Mouse (Mus musculus) limb, embryonic 11.5 days (tissue): ENCODE results near the gene Ube2u. TPM values are rescaled to one million over a fixed set of nuclear protein-coding genes. Genes with fewer than 3 reads are reported as not detected.

Experiments
- ATAC-seq: fragments of 200-750 bp; cut with Nextera tagmentation; 2 replicates; pipeline ENCODE4 v1.8.0; 2017; ENCODE audit warnings: low read depth; ENCODE audit not compliant: insufficient number of reproducible peaks, low FRiP score, low TSS enrichment
- DNase-seq: peaks from one replicate; pipeline ENCODE4 v3.0.0-alpha.2; 2015; ENCODE audit warnings: low spot score
- H3K27ac ChIP-seq: fragments of 300-500 bp; sonication (generic); replicated peaks from 2 replicates; pipeline ENCODE4 v1.5.1; 2014; ENCODE audit warnings: low read depth, mild to moderate bottlenecking, low read length
- H3K27me3 ChIP-seq: fragments of 300-500 bp; sonication (generic); 2 replicates; pipeline ENCODE4 v1.6.1; 2014; ENCODE audit warnings: mild to moderate bottlenecking, low read length, mixed read lengths; ENCODE audit not compliant: control insufficient read depth, insufficient read depth
- H3K36me3 ChIP-seq: fragments of 300-500 bp; sonication (generic); 2 replicates; pipeline ENCODE4 v1.6.1; 2014; ENCODE audit warnings: mild to moderate bottlenecking, low read length, moderate library complexity, mixed read lengths; ENCODE audit not compliant: control insufficient read depth, insufficient read depth
- H3K4me1 ChIP-seq: fragments of 300-500 bp; sonication (generic); 2 replicates; pipeline ENCODE4 v1.6.1; 2014; ENCODE audit warnings: low read length, mixed read lengths; ENCODE audit not compliant: control insufficient read depth, insufficient read depth
- H3K4me2 ChIP-seq: fragments of 300-500 bp; sonication (generic); 2 replicates; pipeline ENCODE4 v1.6.1; 2014; ENCODE audit warnings: low read depth, mild to moderate bottlenecking, moderate library complexity; ENCODE audit not compliant: severe bottlenecking
- H3K4me3 ChIP-seq: fragments of 300-500 bp; sonication (generic); 2 replicates; pipeline ENCODE4 v1.5.1; 2014; ENCODE audit warnings: low read depth, low read length
- H3K9ac ChIP-seq: fragments of 300-500 bp; sonication (generic); 2 replicates; pipeline ENCODE4 v1.6.1; 2014; ENCODE audit warnings: mild to moderate bottlenecking, low read length
- H3K9me3 ChIP-seq: fragments of 300-500 bp; sonication (generic); 2 replicates; pipeline ENCODE4 v1.6.1; 2016; ENCODE audit warnings: low read length; ENCODE audit not compliant: control insufficient read depth
- WGBS: fragments of 180-500 bp; shearing (Covaris S2); extraction: QIAGEN DNeasy Blood & Tissue Kit; methylation state at CpG from one replicate; pipeline ENCODE4 v1.1.7; 2014; 5-methylcytosine and 5-hydroxymethylcytosine counted together
- polyA plus RNA-seq: library from polyadenylated mRNA; unstranded; fragments of >200 nt; fragmentation: Nextera tagmentation; extraction: Ambion mirVana; gene quantifications from 2 replicates; pipeline ENCODE4 v1.2.1, GENCODE M21; 2014

The Ube2u gene
- 0.31 and 0.74 TPM in 2 replicates for polyA plus RNA-seq

- Histone ChIP-seq H3K27me3 (no peaks in the 10 kb centered on the region), H3K9ac (no peak within 1 kb of the TSS), H3K4me1 (0 out of 2 replicates have a peak, but pooled peaks cover 2% of the 10 kb centered on the region), H3K4me3 (no peak within 1 kb of the TSS), H3K27ac (no peak within 1 kb of the TSS), H3K4me2 (peak within 1 kb of the TSS; percentile 37), H3K36me3 (no peaks in the 10 kb centered on the region), H3K9me3 (no peaks in the 10 kb centered on the region)
- ATAC-seq (no peak; the same call in 1 of the 2 replicates), DNase-seq (peak; percentile 76)
- 37% methylated on average over 15 of the region's 15 CpGs for whole genome bisulfite sequencing
Observed at GRCm38 (mm10) chr4:100478592-100479321, at the start of gene Ube2u. Gene Ube2u, plus strand, starts transcription at chr4:100478849.

GRCm38 (mm10) chr4:100429371-100429900 is 49.2 kb upstream of the Ube2u start:
- WGBS, result 43% methylated on average over 2 of the region's 2 CpGs
- Histone ChIP-seq H3K4me2 (no peak overlapping the region), H3K9ac (no peak overlapping the region), H3K27ac (no peak overlapping the region), H3K4me1 (no peaks in the 10 kb centered on the region), H3K9me3 (no peaks in the 10 kb centered on the region), H3K27me3 (no peaks in the 10 kb centered on the region), H3K36me3 (no peaks in the 10 kb centered on the region), H3K4me3 (no peak overlapping the region)
- no peak for DNase-seq
- ATAC-seq, result no peak

- Histone ChIP-seq H3K9me3 (no peaks in the 10 kb centered on the region), H3K9ac (no peak overlapping the region), H3K27ac (no peak overlapping the region), H3K27me3 (no peaks in the 10 kb centered on the region), H3K4me1 (peaks cover 10% of the 10 kb centered on the region), H3K36me3 (no peaks in the 10 kb centered on the region), H3K4me2 (no peak overlapping the region), H3K4me3 (no peak overlapping the region)
- peak; percentile 70; the same call in 1 of the 2 replicates for ATAC-seq
- DNase-seq, result no peak
- 21% methylated on average over 8 of the region's 8 CpGs for WGBS
Observed at GRCm38 (mm10) chr4:100435281-100436168, 43.1 kb upstream of the Ube2u start.

GRCm38 (mm10) chr4:100436169-100436547 is 42.5 kb upstream of the Ube2u start:
- WGBS, result 15% methylated on average over 4 of the region's 4 CpGs

GRCm38 (mm10) chr4:100446897-100447296 is 31.8 kb upstream of the Ube2u start:
- no peak overlapping the region for H3K4me2 ChIP-seq
- H3K27me3 ChIP-seq, result no peaks in the 10 kb centered on the region
- H3K27ac ChIP-seq, result no peak overlapping the region
- WGBS, result 37% methylated on average over 3 of the region's 3 CpGs
- ATAC-seq (no peak), DNase-seq (no peak)
- peaks cover 4% of the 10 kb centered on the region; the same call in 1 of the 2 replicates for H3K4me1 ChIP-seq
- H3K36me3 ChIP-seq, result no peaks in the 10 kb centered on the region
- H3K4me3 ChIP-seq, result no peak overlapping the region
- no peak overlapping the region for H3K9ac ChIP-seq
- no peaks in the 10 kb centered on the region for H3K9me3 ChIP-seq

More at GRCm38 (mm10) chr4:100436169-100436547, 42.5 kb upstream of the Ube2u start:
- Histone ChIP-seq H3K4me3 (no peak overlapping the region), H3K9me3 (no peaks in the 10 kb centered on the region), H3K36me3 (no peaks in the 10 kb centered on the region), H3K27me3 (no peaks in the 10 kb centered on the region), H3K27ac (0 out of 2 replicates have a peak overlapping the region, but pooled peaks have one; percentile 26), H3K4me1 (peaks cover 10% of the 10 kb centered on the region), H3K4me2 (no peak overlapping the region), H3K9ac (no peak overlapping the region)
- DNase-seq, result no peak
- no peak; the same call in 1 of the 2 replicates for ATAC-seq

GRCm38 (mm10) chr4:100462493-100463120 is 16.0 kb upstream of the Ube2u start:
- Histone ChIP-seq H3K4me2 (no peak overlapping the region), H3K4me3 (no peak overlapping the region), H3K27ac (no peak overlapping the region), H3K9ac (no peak overlapping the region), H3K4me1 (peaks cover 4% of the 10 kb centered on the region; the same call in 1 of the 2 replicates), H3K9me3 (no peaks in the 10 kb centered on the region), H3K36me3 (no peaks in the 10 kb centered on the region), H3K27me3 (no peaks in the 10 kb centered on the region)
- DNase-seq (peak; percentile 61), ATAC-seq (peak; percentile 70; the same call in 1 of the 2 replicates)
- 16% methylated on average over 9 of the region's 9 CpGs for WGBS

GRCm38 (mm10) chr4:100488447-100488846 is 9.8 kb downstream of the Ube2u start:
- no peaks in the 10 kb centered on the region for H3K4me1 ChIP-seq
- WGBS, result 88% methylated on average over 3 of the region's 3 CpGs
- DNase-seq (no peak), ATAC-seq (no peak)
- H3K27ac ChIP-seq, result no peak overlapping the region
- no peak overlapping the region for H3K4me3 ChIP-seq
- no peaks in the 10 kb centered on the region for H3K9me3 ChIP-seq
- H3K36me3 ChIP-seq, result no peaks in the 10 kb centered on the region
- H3K27me3 ChIP-seq, result no peaks in the 10 kb centered on the region
- no peak overlapping the region for H3K9ac ChIP-seq
- no peak overlapping the region for H3K4me2 ChIP-seq

GRCm38 (mm10) chr4:100495176-100495575 is 16.5 kb downstream of the Ube2u start:
- H3K9me3 ChIP-seq, result no peaks in the 10 kb centered on the region
- H3K27me3 ChIP-seq, result no peaks in the 10 kb centered on the region
- 92% methylated on average over 3 of the region's 3 CpGs for WGBS
- no peak for ATAC-seq
- H3K4me2 ChIP-seq, result no peak overlapping the region
- H3K4me3 ChIP-seq, result no peak overlapping the region
- no peaks in the 10 kb centered on the region for H3K4me1 ChIP-seq
- H3K27ac ChIP-seq, result no peak overlapping the region
- no peak for DNase-seq
- no peaks in the 10 kb centered on the region for H3K36me3 ChIP-seq
- H3K9ac ChIP-seq, result no peak overlapping the region
